Mouse (Mus musculus) limb, embryonic 11.5 days (tissue): Measurements from ENCODE around the gene Clip2. TPM values are rescaled to one million over a fixed set of nuclear protein-coding genes. Genes with fewer than 3 reads are reported as not detected.
A peak's percentile ranks its signal among the peaks of the same experiment; 100 is the strongest.

Source experiments
- ATAC-seq: fragments of 200-750 bp; cut with Nextera tagmentation; 2 replicates; pipeline ENCODE4 v1.8.0; 2017; ENCODE audit warnings: low read depth; ENCODE audit not compliant: insufficient number of reproducible peaks, low FRiP score, low TSS enrichment
- DNase-seq: peaks from one replicate; pipeline ENCODE4 v3.0.0-alpha.2; 2015; ENCODE audit warnings: low spot score
- H3K27ac ChIP-seq: fragments of 300-500 bp; sonication (generic); replicated peaks from 2 replicates; pipeline ENCODE4 v1.5.1; 2014; ENCODE audit warnings: low read depth, mild to moderate bottlenecking, low read length
- H3K27me3 ChIP-seq: fragments of 300-500 bp; sonication (generic); 2 replicates; pipeline ENCODE4 v1.6.1; 2014; ENCODE audit warnings: mild to moderate bottlenecking, low read length, mixed read lengths; ENCODE audit not compliant: control insufficient read depth, insufficient read depth
- H3K36me3 ChIP-seq: fragments of 300-500 bp; sonication (generic); 2 replicates; pipeline ENCODE4 v1.6.1; 2014; ENCODE audit warnings: mild to moderate bottlenecking, low read length, moderate library complexity, mixed read lengths; ENCODE audit not compliant: control insufficient read depth, insufficient read depth
- H3K4me1 ChIP-seq: fragments of 300-500 bp; sonication (generic); 2 replicates; pipeline ENCODE4 v1.6.1; 2014; ENCODE audit warnings: low read length, mixed read lengths; ENCODE audit not compliant: control insufficient read depth, insufficient read depth
- H3K4me2 ChIP-seq: fragments of 300-500 bp; sonication (generic); 2 replicates; pipeline ENCODE4 v1.6.1; 2014; ENCODE audit warnings: low read depth, mild to moderate bottlenecking, moderate library complexity; ENCODE audit not compliant: severe bottlenecking
- H3K4me3 ChIP-seq: fragments of 300-500 bp; sonication (generic); 2 replicates; pipeline ENCODE4 v1.5.1; 2014; ENCODE audit warnings: low read depth, low read length
- H3K9ac ChIP-seq: fragments of 300-500 bp; sonication (generic); 2 replicates; pipeline ENCODE4 v1.6.1; 2014; ENCODE audit warnings: mild to moderate bottlenecking, low read length
- H3K9me3 ChIP-seq: fragments of 300-500 bp; sonication (generic); 2 replicates; pipeline ENCODE4 v1.6.1; 2016; ENCODE audit warnings: low read length; ENCODE audit not compliant: control insufficient read depth
- WGBS: fragments of 180-500 bp; shearing (Covaris S2); extraction: QIAGEN DNeasy Blood & Tissue Kit; methylation state at CpG from one replicate; pipeline ENCODE4 v1.1.7; 2014; 5-methylcytosine and 5-hydroxymethylcytosine counted together
- polyA plus RNA-seq: library from polyadenylated mRNA; unstranded; fragments of >200 nt; fragmentation: Nextera tagmentation; extraction: Ambion mirVana; gene quantifications from 2 replicates; pipeline ENCODE4 v1.2.1, GENCODE M21; 2014

The Clip2 gene
- polyA plus RNA-seq, 1 experiment from 2014 or later: 6.8 TPM

GRCm38 (mm10) chr5:134582221-134582907, 30.1 kb upstream of the Clip2 start:
- H3K4me3 ChIP-seq: peak overlapping the region; percentile 62
- no peaks in the 10 kb centered on the region for H3K9me3 ChIP-seq
- no peak overlapping the region for H3K27ac ChIP-seq
- peak overlapping the region; percentile 64 for H3K9ac ChIP-seq
- peak overlapping the region; percentile 90 for H3K4me2 ChIP-seq
- H3K4me1 ChIP-seq: peaks cover 8% of the 10 kb centered on the region; the same call in 1 of the 2 replicates
- ATAC-seq (peak; percentile 91), DNase-seq (peak; percentile 97)
- WGBS: 7% methylated on average over 30 of the region's 30 CpGs
- no peaks in the 10 kb centered on the region for H3K27me3 ChIP-seq
- H3K36me3 ChIP-seq: peaks cover 3% of the 10 kb centered on the region; the same call in 1 of the 2 replicates

DNA sequence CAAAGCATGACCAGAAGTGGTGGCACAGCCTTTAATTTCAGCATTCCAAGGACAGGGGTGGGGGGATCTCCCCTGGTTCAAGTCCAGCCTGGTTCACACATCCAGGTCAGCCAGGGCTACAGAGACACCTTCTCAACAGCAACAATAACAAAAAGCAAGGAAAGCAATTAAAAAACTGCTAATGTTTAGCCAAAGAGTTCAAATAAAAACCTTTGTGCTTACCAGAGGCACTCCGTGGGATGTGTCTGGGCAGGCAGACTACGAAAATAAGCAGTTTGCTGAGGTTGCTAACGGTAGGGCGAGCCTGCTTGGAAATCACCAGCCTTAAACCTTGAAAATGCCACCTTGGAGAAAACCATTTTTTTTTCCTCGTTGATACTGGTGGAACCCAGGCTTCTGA, 28.9 kb upstream of the Clip2 start, which contains the start of gene Rfc2:
TSS of gene Rfc2 (plus strand) at position 221 of the 400 bp plus-strand sequence.
- Histone ChIP-seq H3K36me3 (no peaks in the 10 kb centered on the region), H3K4me2 (no peak within 1 kb of the TSS), H3K4me1 (peaks cover 8% of the 10 kb centered on the region; the same call in 1 of the 2 replicates), H3K4me3 (no peak within 1 kb of the TSS), H3K9ac (no peak within 1 kb of the TSS), H3K27ac (no peak within 1 kb of the TSS), H3K27me3 (no peaks in the 10 kb centered on the region), H3K9me3 (no peaks in the 10 kb centered on the region)
- WGBS: 83% methylated on average over 5 of the region's 5 CpGs
- DNase-seq (no peak), ATAC-seq (no peak)

- Histone ChIP-seq H3K27me3 (no peaks in the 10 kb centered on the region), H3K36me3 (no peaks in the 10 kb centered on the region), H3K4me2 (no peak overlapping the region), H3K4me1 (peaks cover 8% of the 10 kb centered on the region; the same call in 1 of the 2 replicates), H3K27ac (no peak overlapping the region), H3K9ac (no peak overlapping the region), H3K9me3 (no peaks in the 10 kb centered on the region), H3K4me3 (no peak overlapping the region)
- ATAC-seq: no peak
- no peak for DNase-seq
- WGBS: 68% methylated on average over 3 of the region's 3 CpGs
These were observed 26.9 kb upstream of the Clip2 start for GRCm38 (mm10) chr5:134579135-134579534.

DNA sequence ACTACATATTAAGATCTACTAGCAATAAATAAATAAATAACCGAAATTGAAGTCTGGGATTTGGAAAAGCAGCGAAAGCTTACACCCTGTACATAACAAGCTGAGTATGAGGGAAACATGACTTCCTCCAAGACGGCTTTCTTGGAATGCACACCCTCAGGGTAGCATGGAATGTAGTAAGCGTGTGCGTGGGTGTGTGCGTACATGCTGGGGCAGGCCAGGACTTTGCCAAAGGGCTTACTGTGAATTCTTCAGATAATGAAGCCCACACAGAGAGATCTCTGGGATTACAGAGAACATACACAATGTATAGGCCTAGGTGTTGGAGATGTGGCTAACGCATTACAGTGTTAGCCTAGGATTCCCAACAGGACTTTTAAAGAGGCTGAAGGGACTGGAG, 25.3 kb upstream of the Clip2 start:
- Histone ChIP-seq H3K4me3 (no peak overlapping the region), H3K27ac (no peak overlapping the region), H3K4me1 (peaks cover 3% of the 10 kb centered on the region), H3K9me3 (no peaks in the 10 kb centered on the region), H3K4me2 (no peak overlapping the region), H3K9ac (no peak overlapping the region), H3K27me3 (no peaks in the 10 kb centered on the region), H3K36me3 (no peaks in the 10 kb centered on the region)
- WGBS: 84% methylated on average over 7 of the region's 7 CpGs
- ATAC-seq (no peak), DNase-seq (no peak)

GRCm38 (mm10) chr5:134576517-134577220, 24.4 kb upstream of the Clip2 start:
- Histone ChIP-seq H3K27ac (no peak overlapping the region), H3K27me3 (no peaks in the 10 kb centered on the region), H3K4me2 (no peak overlapping the region), H3K36me3 (no peaks in the 10 kb centered on the region), H3K4me1 (peaks cover 4% of the 10 kb centered on the region), H3K4me3 (no peak overlapping the region), H3K9ac (no peak overlapping the region), H3K9me3 (no peaks in the 10 kb centered on the region)
- ATAC-seq (no peak), DNase-seq (no peak)
- WGBS: 81% methylated on average over 14 of the region's 14 CpGs

- ATAC-seq (no peak), DNase-seq (no peak)
- Histone ChIP-seq H3K4me3 (no peak overlapping the region), H3K27me3 (no peaks in the 10 kb centered on the region), H3K4me1 (peaks cover 4% of the 10 kb centered on the region), H3K9ac (no peak overlapping the region), H3K9me3 (no peaks in the 10 kb centered on the region), H3K36me3 (no peaks in the 10 kb centered on the region), H3K27ac (no peak overlapping the region), H3K4me2 (no peak overlapping the region)
- WGBS: 96% methylated on average over 5 of the region's 5 CpGs
These were observed 23.6 kb upstream of the Clip2 start for GRCm38 (mm10) chr5:134575833-134576232.

GRCm38 (mm10) chr5:134572508-134573214, 20.4 kb upstream of the Clip2 start:
- H3K4me1 ChIP-seq: peaks cover 6% of the 10 kb centered on the region
- WGBS: 32% methylated on average over 10 of the region's 10 CpGs
- peak overlapping the region; percentile 67 for H3K4me2 ChIP-seq
- peak overlapping the region; percentile 58; the same call in 1 of the 2 replicates for H3K9ac ChIP-seq
- DNase-seq (no peak), ATAC-seq (peak; percentile 4; the same call in 1 of the 2 replicates)
- H3K4me3 ChIP-seq: peak overlapping the region; percentile 37; the same call in 1 of the 2 replicates
- H3K9me3 ChIP-seq: no peaks in the 10 kb centered on the region
- no peaks in the 10 kb centered on the region for H3K36me3 ChIP-seq
- no peaks in the 10 kb centered on the region for H3K27me3 ChIP-seq
- peak overlapping the region; percentile 64; the same call in 1 of the 2 replicates for H3K27ac ChIP-seq
